Mouse (Mus musculus) liver, adult (tissue): Measurements from ENCODE around the gene 4933424G06Rik.

Experiments used
- GATA4 ChIP-seq: IDR thresholded peaks from 2 replicates; pipeline ENCODE4 v1.6.1; 2014; ENCODE audit warnings: mild to moderate bottlenecking, low read length; ENCODE audit not compliant: insufficient replicate concordance

The 4933424G06Rik gene

GRCm38 (mm10) chr1:36784365-36785134 is 74.6 kb downstream of the 4933424G06Rik start:
- TF ChIP-seq GATA4 = no peak

- no peak for TF ChIP-seq GATA4
These were observed 75.3 kb downstream of the 4933424G06Rik start for GRCm38 (mm10) chr1:36785238-36785641.

- TF ChIP-seq GATA4 = no peak
These were observed 76.4 kb downstream of the 4933424G06Rik start for GRCm38 (mm10) chr1:36786377-36786776.

GRCm38 (mm10) chr1:36789416-36789815 is 79.5 kb downstream of the 4933424G06Rik start:
- no peak for TF ChIP-seq GATA4

- no peak for TF ChIP-seq GATA4
These were observed 86.8 kb downstream of the 4933424G06Rik start for GRCm38 (mm10) chr1:36796711-36797110.

- TF ChIP-seq GATA4 = no peak
These were observed 87.5 kb downstream of the 4933424G06Rik start for GRCm38 (mm10) chr1:36797481-36797880.

GRCm38 (mm10) chr1:36800379-36801011 is 90.5 kb downstream of the 4933424G06Rik start:
- no peak for TF ChIP-seq GATA4

- no peak for TF ChIP-seq GATA4
These were observed 94.3 kb downstream of the 4933424G06Rik start for GRCm38 (mm10) chr1:36804259-36804658.

GRCm38 (mm10) chr1:36804833-36805232 is 94.9 kb downstream of the 4933424G06Rik start:
- no peak for TF ChIP-seq GATA4

- no peak for TF ChIP-seq GATA4
These were observed 96.4 kb downstream of the 4933424G06Rik start for GRCm38 (mm10) chr1:36806181-36806905.

- no peak for TF ChIP-seq GATA4
These were observed 97.1 kb downstream of the 4933424G06Rik start for GRCm38 (mm10) chr1:36807086-36807485.
